Mouse (Mus musculus) c-Kit-positive CD71-positive TER-119-negative erythroid progenitor cells, embryonic 14.5 days (primary cell): Measurements from ENCODE around the gene Catsperb.
"Not testable (repeated sequence)": the region's sequence is repeated elsewhere in the genome, so short reads cannot be mapped to it uniquely, and the experiment has no call there.

Source experiments
- DNase-seq: peaks from one replicate; pipeline ENCODE4 v3.0.0-alpha.2; 2013; ENCODE audit warnings: low read depth

Catsperb gene

GRCm38 (mm10) chr12:101404353-101404752 lies at the start of gene Catsperb:
Catsperb (plus strand) TSS chr12:101404653.
- DNase-seq: not testable (repeated sequence)

- DNase-seq: not testable (repeated sequence)
Measured at GRCm38 (mm10) chr12:101361468-101361867, 43.0 kb upstream of the Catsperb start.

- not testable (repeated sequence) for DNase-seq
Measured at GRCm38 (mm10) chr12:101381460-101381859, 23.0 kb upstream of the Catsperb start.

- DNase-seq: no peak
Measured at GRCm38 (mm10) chr12:101426131-101426530, 21.7 kb downstream of the Catsperb start.

GRCm38 (mm10) chr12:101462051-101462450 lies 57.6 kb downstream of the Catsperb start:
- DNase-seq: no peak

GRCm38 (mm10) chr12:101483571-101483970 lies 79.1 kb downstream of the Catsperb start:
- DNase-seq: no peak

- DNase-seq: not testable (repeated sequence)
Measured at GRCm38 (mm10) chr12:101511326-101511725, 106.9 kb downstream of the Catsperb start.

- not testable (repeated sequence) for DNase-seq
Measured at GRCm38 (mm10) chr12:101606622-101607021, 202.2 kb downstream of the Catsperb start.

- DNase-seq: no peak
Measured at GRCm38 (mm10) chr12:101633137-101633536, 228.7 kb downstream of the Catsperb start.

GRCm38 (mm10) chr12:101667502-101667901 lies 263.0 kb downstream of the Catsperb start:
- no peak for DNase-seq
